Mouse (Mus musculus): ENCODE data around the gene Gm3336.

Gene Gm3336

GRCm38 (mm10) chr8:70716521-70717400 lies 1.6 kb upstream of the Gm3336 start:
- no peak for DNase-seq (ENCODE audit: low read depth)

GRCm38 (mm10) chr8:70719796-70720270 lies 1.5 kb downstream of the Gm3336 start:
- no peak for DNase-seq (ENCODE audit: low read depth)

GRCm38 (mm10) chr8:70720739-70721138 lies 2.4 kb downstream of the Gm3336 start:
- peak; percentile 84 for DNase-seq (ENCODE audit: low read depth)

- DNase-seq (ENCODE audit: low read depth): no peak
Observed at GRCm38 (mm10) chr8:70721601-70722000, 3.3 kb downstream of the Gm3336 start.

- DNase-seq (ENCODE audit: low read depth): no peak
Observed at GRCm38 (mm10) chr8:70723486-70724210, 5.3 kb downstream of the Gm3336 start, which contains the start of gene Pde4c. Pde4c (plus strand) TSS chr8:70723720.

GRCm38 (mm10) chr8:70724216-70724615 lies 5.9 kb downstream of the Gm3336 start:
- no peak for DNase-seq (ENCODE audit: low read depth)

GRCm38 (mm10) chr8:70725792-70726447 lies 7.6 kb downstream of the Gm3336 start:
- DNase-seq (ENCODE audit: low read depth): no peak

GRCm38 (mm10) chr8:70726721-70727120 lies 8.4 kb downstream of the Gm3336 start:
- DNase-seq (ENCODE audit: low read depth): no peak

GRCm38 (mm10) chr8:70729808-70730475 lies 11.6 kb downstream of the Gm3336 start:
- DNase-seq (ENCODE audit: low read depth): no peak

- no peak for DNase-seq (ENCODE audit: low read depth)
Observed at GRCm38 (mm10) chr8:70730956-70731355, 12.6 kb downstream of the Gm3336 start.

- no peak for DNase-seq (ENCODE audit: low read depth)
Observed at GRCm38 (mm10) chr8:70737705-70738104, 19.4 kb downstream of the Gm3336 start.

GRCm38 (mm10) chr8:70738211-70738610 lies 19.9 kb downstream of the Gm3336 start:
- no peak for DNase-seq (ENCODE audit: low read depth)

GRCm38 (mm10) chr8:70741661-70742060 lies 23.3 kb downstream of the Gm3336 start:
- DNase-seq (ENCODE audit: low read depth): no peak

GRCm38 (mm10) chr8:70742176-70742575 lies 23.8 kb downstream of the Gm3336 start:
- no peak for DNase-seq (ENCODE audit: low read depth)

GRCm38 (mm10) chr8:70742981-70743655 lies 24.8 kb downstream of the Gm3336 start:
- peak; percentile 36 for DNase-seq (ENCODE audit: low read depth)

GRCm38 (mm10) chr8:70743656-70744590 lies 25.6 kb downstream of the Gm3336 start:
- no peak for DNase-seq (ENCODE audit: low read depth)

- no peak for DNase-seq (ENCODE audit: low read depth)
Observed at GRCm38 (mm10) chr8:70744806-70745205, 26.5 kb downstream of the Gm3336 start.

- no peak for DNase-seq (ENCODE audit: low read depth)
Observed at GRCm38 (mm10) chr8:70745691-70746220, 27.4 kb downstream of the Gm3336 start.

GRCm38 (mm10) chr8:70746676-70747075 lies 28.3 kb downstream of the Gm3336 start:
- no peak for DNase-seq (ENCODE audit: low read depth)
